Mouse (Mus musculus) testis, adult 2 months (tissue): Measurements from ENCODE around the gene Npl. TPM values are rescaled to one million over a fixed set of nuclear protein-coding genes. Genes with fewer than 3 reads are reported as not detected.
"Not testable (repeated sequence)": the region's sequence is repeated elsewhere in the genome, so short reads cannot be mapped to it uniquely, and the experiment has no call there.

Experiments
- H3K27ac ChIP-seq: fragments of 200-500 bp; 2 replicates; pipeline ENCODE4 v1.5.1; 2012; ENCODE audit warnings: low read depth, low read length; ENCODE audit not compliant: control insufficient read depth, insufficient read depth
- H3K27me3 ChIP-seq: fragments of 200-500 bp; 2 replicates; pipeline ENCODE4 v1.6.1; 2012; ENCODE audit warnings: mild to moderate bottlenecking, low read length, moderate library complexity; ENCODE audit not compliant: control insufficient read depth, insufficient read depth
- H3K36me3 ChIP-seq: fragments of 200-500 bp; 2 replicates; pipeline ENCODE4 v1.6.1; 2012; ENCODE audit warnings: mild to moderate bottlenecking, low read length; ENCODE audit not compliant: control insufficient read depth, insufficient read depth
- H3K4me1 ChIP-seq: fragments of 200-500 bp; 2 replicates; pipeline ENCODE4 v1.6.1; 2012; ENCODE audit warnings: low read length; ENCODE audit not compliant: control insufficient read depth, insufficient read depth
- H3K4me3 ChIP-seq: fragments of 200-500 bp; 2 replicates; pipeline ENCODE4 v1.5.1; 2012; ENCODE audit warnings: low read depth, mild to moderate bottlenecking, low read length, moderate library complexity, mixed read lengths; ENCODE audit not compliant: control insufficient read depth
- CTCF ChIP-seq: fragments of 200-500 bp; IDR thresholded peaks from 2 replicates; pipeline ENCODE4 v1.5.1; 2012; ENCODE audit warnings: low read depth, mild to moderate bottlenecking, inconsistent platforms, low read length, moderate library complexity; ENCODE audit not compliant: control insufficient read depth, insufficient read depth, insufficient replicate concordance
- POLR2A ChIP-seq: fragments of 200-500 bp; IDR thresholded peaks from 2 replicates; pipeline ENCODE4 v1.6.1; 2012; ENCODE audit warnings: low read depth, mild to moderate bottlenecking, inconsistent platforms, low read length, moderate library complexity; ENCODE audit not compliant: control insufficient read depth
- polyA plus RNA-seq: library from polyadenylated mRNA; depleted of rRNA; stranded (reverse); fragments of >200 nt; gene quantifications from 2 replicates; pipeline ENCODE4 v1.2.3, GENCODE M21; 2012

Npl gene
- polyA plus RNA-seq, 1 experiment: 5.6 TPM

GRCm38 (mm10) chr1:153515368-153515767 lies 34.5 kb downstream of the Npl start:
- Histone ChIP-seq H3K27me3 (no peaks in the 10 kb centered on the region), H3K36me3 (no peaks in the 10 kb centered on the region), H3K27ac (no peak overlapping the region), H3K4me3 (no peak overlapping the region), H3K4me1 (no peaks in the 10 kb centered on the region)
- TF ChIP-seq POLR2A (no peak), CTCF (no peak)

- Histone ChIP-seq H3K36me3 (no peaks in the 10 kb centered on the region), H3K27me3 (no peaks in the 10 kb centered on the region), H3K4me3 (no peak overlapping the region), H3K27ac (no peak overlapping the region), H3K4me1 (no peaks in the 10 kb centered on the region)
- TF ChIP-seq CTCF (no peak), POLR2A (no peak)
Observed at GRCm38 (mm10) chr1:153510330-153511009, 39.4 kb downstream of the Npl start.

- not testable (repeated sequence) for H3K36me3 ChIP-seq, H3K27ac ChIP-seq, H3K4me1 ChIP-seq, H3K4me3 ChIP-seq, H3K27me3 ChIP-seq
Observed at GRCm38 (mm10) chr1:153509569-153509968, 40.3 kb downstream of the Npl start.

GRCm38 (mm10) chr1:153509012-153509411 lies 40.8 kb downstream of the Npl start:
- no peaks in the 10 kb centered on the region for H3K36me3 ChIP-seq
- TF ChIP-seq POLR2A: no peak
- no peak for TF ChIP-seq CTCF
- no peaks in the 10 kb centered on the region for H3K4me1 ChIP-seq
- no peak overlapping the region for H3K4me3 ChIP-seq
- no peak overlapping the region for H3K27ac ChIP-seq
- H3K27me3 ChIP-seq: no peaks in the 10 kb centered on the region

GRCm38 (mm10) chr1:153506266-153506665 lies 43.6 kb downstream of the Npl start:
- Histone ChIP-seq H3K27ac (no peak overlapping the region), H3K4me1 (no peaks in the 10 kb centered on the region), H3K27me3 (no peaks in the 10 kb centered on the region), H3K36me3 (no peaks in the 10 kb centered on the region), H3K4me3 (no peak overlapping the region)
- TF ChIP-seq POLR2A (no peak), CTCF (no peak)

- Histone ChIP-seq H3K4me1 (no peaks in the 10 kb centered on the region), H3K27ac (peak overlapping the region; percentile 5; the same call in 1 of the 2 replicates), H3K4me3 (no peak overlapping the region), H3K27me3 (no peaks in the 10 kb centered on the region), H3K36me3 (no peaks in the 10 kb centered on the region)
- TF ChIP-seq CTCF: no peak
Observed at GRCm38 (mm10) chr1:153501644-153502321, 48.1 kb downstream of the Npl start.

- Histone ChIP-seq H3K36me3 (no peaks in the 10 kb centered on the region), H3K4me1 (no peaks in the 10 kb centered on the region), H3K27me3 (no peaks in the 10 kb centered on the region), H3K4me3 (no peak overlapping the region), H3K27ac (no peak overlapping the region)
- TF ChIP-seq CTCF: no peak
- TF ChIP-seq POLR2A: no peak
Observed at GRCm38 (mm10) chr1:153500030-153500429, 49.8 kb downstream of the Npl start.
